Mouse (Mus musculus): ENCODE measurements around the gene Acsl3.

GRCm38 (mm10) chr1:78710026-78710425, 52.4 kb downstream of the Acsl3 start:
- TF ChIP-seq CTCF (IDR thresholded peaks at IDR 0.05; ENCODE audit: borderline replicate concordance, extremely low read depth, insufficient read depth, insufficient read length) = no peak
- no peak for TF ChIP-seq POLR2A (IDR thresholded peaks at IDR 0.05; ENCODE audit: borderline replicate concordance, extremely low read depth, insufficient read depth, insufficient read length, poor library complexity, severe bottlenecking)
